Mouse (Mus musculus) forebrain, embryonic 14.5 days (tissue): ENCODE data around the gene Tspan3. TPM values are rescaled to one million over a fixed set of nuclear protein-coding genes. Genes with fewer than 3 reads are reported as not detected.

Experiments used
- ATAC-seq: fragments of 200-750 bp; cut with Nextera tagmentation; 2 replicates; pipeline ENCODE4 v1.8.0; 2017; ENCODE audit warnings: mild to moderate bottlenecking, moderate library complexity
- DNase-seq: peaks from one replicate; pipeline ENCODE4 v3.0.0-alpha.2; 2015; ENCODE audit warnings: low spot score
- H3K27ac ChIP-seq: fragments of 300-500 bp; sonication (generic); 2 replicates; pipeline ENCODE4 v1.5.1; 2014; ENCODE audit warnings: low read depth, mild to moderate bottlenecking, control low read depth, low read length, moderate library complexity
- H3K27me3 ChIP-seq: fragments of 300-500 bp; sonication (generic); replicated peaks from 2 replicates; pipeline ENCODE4 v1.6.1; 2014; ENCODE audit warnings: low read length, control low read depth, mixed read lengths; ENCODE audit not compliant: control insufficient read depth, insufficient read depth
- H3K36me3 ChIP-seq: fragments of 300-500 bp; sonication (generic); 2 replicates; pipeline ENCODE4 v1.6.1; 2014; ENCODE audit warnings: low read length, control low read depth; ENCODE audit not compliant: control insufficient read depth, insufficient read depth
- H3K4me1 ChIP-seq: fragments of 300-500 bp; sonication (generic); 2 replicates; pipeline ENCODE4 v1.6.1; 2014; ENCODE audit warnings: antibody characterized with exemption, low read length, control low read depth; ENCODE audit not compliant: control insufficient read depth, insufficient read depth
- H3K4me2 ChIP-seq: fragments of 300-500 bp; sonication (generic); 2 replicates; pipeline ENCODE4 v1.6.1; 2014; ENCODE audit warnings: mild to moderate bottlenecking, control low read depth, low read length
- H3K4me3 ChIP-seq: fragments of 300-500 bp; sonication (generic); 2 replicates; pipeline ENCODE4 v1.5.1; 2014; ENCODE audit warnings: low read depth, low read length, control low read depth
- H3K9ac ChIP-seq: fragments of 300-500 bp; sonication (generic); 2 replicates; pipeline ENCODE4 v1.6.1; 2014; ENCODE audit warnings: mild to moderate bottlenecking, low read length, control low read depth, moderate library complexity
- H3K9me3 ChIP-seq: fragments of 300-500 bp; sonication (generic); replicated peaks from 2 replicates; pipeline ENCODE4 v1.6.1; 2016; ENCODE audit warnings: low read length, control low read depth, mixed read lengths; ENCODE audit not compliant: control insufficient read depth
- WGBS: fragments of 180-500 bp; shearing (Covaris S2); extraction: QIAGEN DNeasy Blood & Tissue Kit; methylation state at CpG from one replicate; pipeline ENCODE4 v1.1.7; 2014; 5-methylcytosine and 5-hydroxymethylcytosine counted together
- polyA plus RNA-seq: library from polyadenylated mRNA; unstranded; fragments of >200 nt; fragmentation: Nextera tagmentation; extraction: Ambion mirVana; gene quantifications from 2 replicates; pipeline ENCODE4 v1.2.1, GENCODE M21; 2014

Gene Tspan3
- polyA plus RNA-seq, 1 experiment from 2014 or later, result 577 TPM

DNA sequence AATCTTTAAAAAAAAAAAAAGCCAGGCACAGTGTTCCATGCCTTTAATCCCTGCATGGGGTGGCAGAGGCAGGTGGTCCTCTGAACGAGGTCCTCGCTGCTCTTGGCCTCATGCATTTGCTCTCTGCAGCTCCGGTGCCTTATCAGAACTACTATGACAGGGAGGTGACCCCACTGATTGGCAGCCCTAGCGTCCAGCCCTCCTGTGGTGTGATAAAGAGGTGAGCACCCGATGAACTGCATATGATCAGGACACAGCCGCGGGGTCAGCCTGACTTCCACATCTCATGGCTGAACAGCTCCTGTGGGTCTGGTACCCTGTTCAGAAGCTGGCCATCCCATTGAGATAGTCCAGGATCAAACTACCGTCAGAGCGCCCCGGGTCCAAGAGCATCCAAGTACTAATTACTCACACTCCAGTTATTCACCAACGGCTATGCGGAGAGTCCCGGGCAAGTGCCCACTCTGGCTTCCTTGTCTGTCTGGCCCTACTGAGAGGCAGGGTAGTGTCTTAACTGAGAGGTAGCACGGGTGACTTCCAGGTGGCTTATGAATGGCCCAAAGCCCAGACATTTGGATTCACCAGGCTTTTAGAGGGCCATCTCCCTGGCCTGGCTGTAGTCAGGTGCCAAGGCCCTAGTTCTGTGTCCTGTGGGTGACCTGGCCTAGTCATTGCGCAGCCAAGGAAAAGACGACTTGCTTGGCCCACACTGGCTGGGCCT is 38.7 kb downstream of the Tspan3 start:
- Histone ChIP-seq H3K4me3 (no peak overlapping the region), H3K27me3 (no peaks in the 10 kb centered on the region), H3K4me1 (0 out of 2 replicates have a peak, but pooled peaks cover 3% of the 10 kb centered on the region), H3K9ac (no peak overlapping the region), H3K36me3 (peaks cover 43% of the 10 kb centered on the region), H3K9me3 (no peaks in the 10 kb centered on the region), H3K27ac (no peak overlapping the region), H3K4me2 (no peak overlapping the region)
- DNase-seq (no peak), ATAC-seq (no peak)
- 88% methylated on average over 16 of the region's 16 CpGs for WGBS

DNA sequence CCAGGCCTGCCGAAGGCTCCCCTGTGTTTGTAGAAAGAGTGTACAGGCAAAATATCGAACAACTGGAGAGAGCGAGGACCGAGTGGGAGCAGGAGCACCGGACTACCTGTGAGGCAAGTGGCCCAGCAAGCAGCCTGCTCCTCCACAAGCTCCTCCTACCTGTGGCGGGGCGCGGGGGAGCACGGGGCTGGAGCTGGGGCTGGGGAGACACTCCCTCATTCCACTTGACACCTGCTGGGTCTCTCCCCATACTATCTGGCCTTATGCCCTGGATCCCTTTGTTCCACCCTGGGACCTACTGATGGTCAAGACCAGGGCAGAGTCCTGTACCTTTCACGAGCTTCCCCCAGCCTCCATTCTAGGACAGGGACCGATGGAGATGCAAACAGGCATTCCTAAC is 40.7 kb downstream of the Tspan3 start:
- Histone ChIP-seq H3K36me3 (peaks cover 24% of the 10 kb centered on the region), H3K27ac (no peak overlapping the region), H3K9me3 (no peaks in the 10 kb centered on the region), H3K27me3 (no peaks in the 10 kb centered on the region), H3K4me3 (no peak overlapping the region), H3K4me2 (no peak overlapping the region), H3K4me1 (0 out of 2 replicates have a peak, but pooled peaks cover 3% of the 10 kb centered on the region), H3K9ac (no peak overlapping the region)
- ATAC-seq (no peak), DNase-seq (no peak)
- 28% methylated on average over 11 of the region's 11 CpGs for WGBS

- Histone ChIP-seq H3K4me1 (0 out of 2 replicates have a peak, but pooled peaks cover 3% of the 10 kb centered on the region), H3K9ac (no peak overlapping the region), H3K36me3 (peaks cover 15% of the 10 kb centered on the region), H3K4me3 (no peak overlapping the region), H3K4me2 (no peak overlapping the region), H3K9me3 (no peaks in the 10 kb centered on the region), H3K27ac (no peak overlapping the region), H3K27me3 (no peaks in the 10 kb centered on the region)
- no peak for DNase-seq
- no peak for ATAC-seq
- 75% methylated on average over 7 of the region's 7 CpGs for WGBS
Measured at GRCm38 (mm10) chr9:56123613-56124012, 41.7 kb downstream of the Tspan3 start.

DNA sequence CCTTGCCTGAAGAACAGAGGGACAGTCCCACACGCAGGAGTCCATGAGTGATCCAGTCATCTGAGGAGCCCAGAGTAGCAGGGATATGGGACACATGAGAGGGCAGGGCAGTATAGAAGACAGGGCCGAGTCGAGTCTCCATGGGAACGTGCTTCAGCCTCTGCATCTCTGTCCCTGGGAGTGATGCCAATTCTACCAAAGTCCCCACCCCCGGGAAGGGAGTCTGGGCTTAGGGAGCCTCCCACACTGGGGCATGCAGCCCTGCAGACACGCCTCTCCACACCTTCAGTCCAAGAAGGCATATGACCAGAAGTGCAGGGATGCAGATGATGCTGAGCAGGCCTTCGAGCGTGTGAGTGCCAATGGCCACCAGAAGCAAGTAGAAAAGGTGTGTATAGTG is 42.3 kb downstream of the Tspan3 start:
- Histone ChIP-seq H3K9me3 (no peaks in the 10 kb centered on the region), H3K27ac (no peak overlapping the region), H3K4me1 (0 out of 2 replicates have a peak, but pooled peaks cover 3% of the 10 kb centered on the region), H3K9ac (no peak overlapping the region), H3K27me3 (no peaks in the 10 kb centered on the region), H3K4me3 (no peak overlapping the region), H3K4me2 (no peak overlapping the region), H3K36me3 (peaks cover 8% of the 10 kb centered on the region)
- ATAC-seq (peak; percentile 27), DNase-seq (peak; percentile 69)
- 45% methylated on average over 8 of the region's 8 CpGs for WGBS

DNA sequence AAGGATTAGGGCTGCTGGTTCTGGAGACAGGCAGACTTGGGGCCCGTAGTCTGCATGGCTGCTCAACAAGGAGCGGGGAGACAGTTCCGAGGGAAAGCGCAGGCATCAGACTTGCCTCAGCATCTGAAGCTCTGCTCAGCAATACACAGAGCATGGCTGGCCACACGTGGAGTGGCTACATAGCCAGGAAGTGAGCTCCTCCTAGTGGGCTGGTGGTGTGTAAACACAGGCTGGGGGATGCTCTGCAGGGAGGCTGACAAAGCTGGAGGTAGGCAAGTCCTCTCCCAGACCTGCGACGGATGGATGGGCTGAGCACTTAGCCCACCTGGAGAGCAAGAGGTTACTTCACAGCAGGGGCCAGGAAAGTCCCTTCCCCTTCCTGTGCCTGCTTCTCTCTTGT is 44.2 kb downstream of the Tspan3 start:
- Histone ChIP-seq H3K9ac (no peak overlapping the region), H3K27me3 (no peaks in the 10 kb centered on the region), H3K4me1 (0 out of 2 replicates have a peak, but pooled peaks cover 3% of the 10 kb centered on the region), H3K4me3 (no peak overlapping the region), H3K4me2 (no peak overlapping the region), H3K27ac (no peak overlapping the region), H3K36me3 (no peaks in the 10 kb centered on the region), H3K9me3 (no peaks in the 10 kb centered on the region)
- ATAC-seq (no peak), DNase-seq (peak; percentile 61)
- WGBS, result 30% methylated on average over 7 of the region's 7 CpGs

DNA sequence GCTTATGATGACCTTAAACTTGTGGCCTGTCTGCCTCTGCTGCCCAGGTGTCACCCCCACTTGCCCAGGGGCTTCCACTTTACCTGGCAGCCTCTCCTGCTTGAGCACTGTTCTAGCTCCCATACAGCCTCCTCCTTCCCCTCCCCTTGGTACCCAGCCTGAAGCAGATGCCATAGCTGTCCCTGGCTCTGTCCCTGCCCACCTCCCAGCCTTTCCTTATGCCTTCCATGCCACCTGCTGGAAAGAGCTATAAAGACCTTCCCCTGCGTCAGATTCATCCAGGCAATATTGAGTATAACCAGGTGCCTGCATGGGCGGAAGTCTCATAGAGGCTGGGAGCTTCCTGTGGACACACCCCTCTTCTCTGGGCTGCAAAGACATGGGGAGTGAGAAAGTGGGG is 45.6 kb downstream of the Tspan3 start:
- WGBS, result 62% methylated on average over 2 of the region's 2 CpGs
- H3K4me1 ChIP-seq, result 0 out of 2 replicates have a peak, but pooled peaks cover 3% of the 10 kb centered on the region
- no peak for DNase-seq
- no peak for ATAC-seq
- no peak overlapping the region for H3K9ac ChIP-seq
- H3K27ac ChIP-seq, result no peak overlapping the region
- no peaks in the 10 kb centered on the region for H3K36me3 ChIP-seq
- no peaks in the 10 kb centered on the region for H3K27me3 ChIP-seq
- H3K9me3 ChIP-seq, result no peaks in the 10 kb centered on the region
- no peak overlapping the region for H3K4me2 ChIP-seq
- no peak overlapping the region for H3K4me3 ChIP-seq

- Histone ChIP-seq H3K9me3 (no peaks in the 10 kb centered on the region), H3K4me3 (peak overlapping the region; percentile 29), H3K27ac (no peak overlapping the region), H3K4me2 (peak overlapping the region; percentile 62), H3K4me1 (0 out of 2 replicates have a peak, but pooled peaks cover 3% of the 10 kb centered on the region), H3K27me3 (no peaks in the 10 kb centered on the region), H3K9ac (peak overlapping the region; percentile 55), H3K36me3 (no peaks in the 10 kb centered on the region)
- WGBS, result 4% methylated on average over 14 of the region's 14 CpGs
- DNase-seq (peak; percentile 95), ATAC-seq (peak; percentile 73)
Measured at GRCm38 (mm10) chr9:56118582-56118981, 46.7 kb downstream of the Tspan3 start.

- DNase-seq, result no peak
- H3K9me3 ChIP-seq, result no peaks in the 10 kb centered on the region
- ATAC-seq, result peak; percentile 10
- H3K4me2 ChIP-seq, result no peak overlapping the region
- H3K4me1 ChIP-seq, result 0 out of 2 replicates have a peak, but pooled peaks cover 1% of the 10 kb centered on the region
- H3K27me3 ChIP-seq, result no peaks in the 10 kb centered on the region
- 84% methylated on average over 5 of the region's 5 CpGs for WGBS
- no peak overlapping the region for H3K4me3 ChIP-seq
- H3K36me3 ChIP-seq, result no peaks in the 10 kb centered on the region
- H3K9ac ChIP-seq, result no peak overlapping the region
- H3K27ac ChIP-seq, result no peak overlapping the region
Measured at GRCm38 (mm10) chr9:56118091-56118490, 47.2 kb downstream of the Tspan3 start.

GRCm38 (mm10) chr9:56108174-56108573 is 57.1 kb downstream of the Tspan3 start:
- Histone ChIP-seq H3K9ac (no peak overlapping the region), H3K9me3 (no peaks in the 10 kb centered on the region), H3K27ac (no peak overlapping the region), H3K27me3 (no peaks in the 10 kb centered on the region), H3K4me2 (no peak overlapping the region), H3K36me3 (no peaks in the 10 kb centered on the region), H3K4me3 (no peak overlapping the region), H3K4me1 (no peaks in the 10 kb centered on the region)
- no peak for ATAC-seq
- DNase-seq, result no peak
- 85% methylated on average over 5 of the region's 5 CpGs for WGBS
